Mouse (Mus musculus) neural tube, embryonic 13.5 days (tissue): ENCODE results near the gene Ovca2. TPM values are rescaled to one million over a fixed set of nuclear protein-coding genes. Genes with fewer than 3 reads are reported as not detected.

Experiments used
- ATAC-seq: fragments of 200-750 bp; cut with Nextera tagmentation; 2 replicates; pipeline ENCODE4 v1.8.0; 2017; ENCODE audit warnings: low read depth, mild to moderate bottlenecking, moderate TSS enrichment, moderate library complexity
- H3K27ac ChIP-seq: fragments of 300-500 bp; sonication (generic); replicated peaks from 2 replicates; pipeline ENCODE4 v1.5.1; 2015; ENCODE audit warnings: moderate library complexity, mild to moderate bottlenecking, inconsistent platforms
- H3K27me3 ChIP-seq: fragments of 300-500 bp; sonication (generic); 2 replicates; pipeline ENCODE4 v1.6.1; 2015; ENCODE audit warnings: mild to moderate bottlenecking, inconsistent platforms
- H3K36me3 ChIP-seq: fragments of 300-500 bp; sonication (generic); 2 replicates; pipeline ENCODE4 v1.6.1; 2015; ENCODE audit warnings: mild to moderate bottlenecking, inconsistent platforms
- H3K4me1 ChIP-seq: fragments of 300-500 bp; sonication (generic); replicated peaks from 2 replicates; pipeline ENCODE4 v1.6.1; 2015; ENCODE audit warnings: inconsistent platforms
- H3K4me2 ChIP-seq: fragments of 300-500 bp; sonication (generic); 2 replicates; pipeline ENCODE4 v1.6.1; 2015; ENCODE audit warnings: inconsistent platforms, mild to moderate bottlenecking, moderate library complexity
- H3K4me3 ChIP-seq: fragments of 300-500 bp; sonication (generic); 2 replicates; pipeline ENCODE4 v1.5.1; 2015; ENCODE audit warnings: mild to moderate bottlenecking, inconsistent platforms
- H3K9ac ChIP-seq: fragments of 300-500 bp; sonication (generic); 2 replicates; pipeline ENCODE4 v1.6.1; 2015; ENCODE audit warnings: moderate library complexity, mild to moderate bottlenecking, inconsistent platforms
- H3K9me3 ChIP-seq: fragments of 300-500 bp; sonication (generic); 2 replicates; pipeline ENCODE4 v1.6.1; 2016; ENCODE audit warnings: inconsistent platforms
- WGBS: fragments of 180-500 bp; shearing (Covaris S2); methylation state at CpG from one replicate; pipeline ENCODE4 v1.1.7; 2015; 5-methylcytosine and 5-hydroxymethylcytosine counted together
- polyA plus RNA-seq: library from polyadenylated mRNA; unstranded; fragments of >200 nt; fragmentation: Nextera tagmentation; extraction: Ambion mirVana; gene quantifications from 2 replicates; pipeline ENCODE4 v1.2.1, GENCODE M21; 2015

Ovca2 gene
- polyA plus RNA-seq, 1 experiment from 2014 or later: 18.6 TPM

GRCm38 (mm10) chr11:75167643-75168589 is 10.7 kb downstream of the Ovca2 start:
- Histone ChIP-seq H3K9me3 (no peaks in the 10 kb centered on the region), H3K4me1 (peaks cover 83% of the 10 kb centered on the region), H3K4me2 (peak overlapping the region; percentile 91), H3K9ac (peak overlapping the region; percentile 75), H3K4me3 (peak overlapping the region; percentile 50), H3K27me3 (peaks cover 93% of the 10 kb centered on the region), H3K27ac (peak overlapping the region; percentile 54; the same call in 1 of the 2 replicates), H3K36me3 (peaks cover 12% of the 10 kb centered on the region)
- no peak for ATAC-seq
- WGBS: 2% methylated on average over 60 of the region's 63 CpGs

- H3K27me3 ChIP-seq: peaks cover 92% of the 10 kb centered on the region
- H3K36me3 ChIP-seq: peaks cover 21% of the 10 kb centered on the region
- peaks cover 74% of the 10 kb centered on the region for H3K4me1 ChIP-seq
- WGBS: 2% methylated on average over 66 of the region's 68 CpGs
- peak overlapping the region; percentile 91 for H3K4me2 ChIP-seq
- ATAC-seq: no peak
- H3K9ac ChIP-seq: peak overlapping the region; percentile 75
- peak overlapping the region; percentile 50 for H3K4me3 ChIP-seq
- H3K27ac ChIP-seq: peak overlapping the region; percentile 1; the same call in 1 of the 2 replicates
- no peaks in the 10 kb centered on the region for H3K9me3 ChIP-seq
Observed at GRCm38 (mm10) chr11:75166861-75167642, 11.6 kb downstream of the Ovca2 start.

- WGBS: 7% methylated on average over 54 of the region's 55 CpGs
- Histone ChIP-seq H3K9ac (peak overlapping the region; percentile 75), H3K27ac (peak overlapping the region; percentile 3; the same call in 1 of the 2 replicates), H3K36me3 (peaks cover 28% of the 10 kb centered on the region), H3K4me2 (peak overlapping the region; percentile 91), H3K4me1 (peaks cover 71% of the 10 kb centered on the region), H3K4me3 (peak overlapping the region; percentile 50), H3K9me3 (no peaks in the 10 kb centered on the region), H3K27me3 (peaks cover 84% of the 10 kb centered on the region)
- ATAC-seq: no peak
Observed at GRCm38 (mm10) chr11:75166193-75166842, 12.3 kb downstream of the Ovca2 start.

- Histone ChIP-seq H3K4me1 (peaks cover 66% of the 10 kb centered on the region), H3K9me3 (no peaks in the 10 kb centered on the region), H3K36me3 (peaks cover 35% of the 10 kb centered on the region), H3K4me2 (peak overlapping the region; percentile 91), H3K27me3 (peaks cover 77% of the 10 kb centered on the region), H3K27ac (peak overlapping the region; percentile 3; the same call in 1 of the 2 replicates), H3K4me3 (peak overlapping the region; percentile 50), H3K9ac (peak overlapping the region; percentile 75)
- 5% methylated on average over 54 of the region's 54 CpGs for WGBS
- no peak for ATAC-seq
Observed at GRCm38 (mm10) chr11:75165441-75166192, 13.0 kb downstream of the Ovca2 start.

GRCm38 (mm10) chr11:75164750-75165149 is 13.9 kb downstream of the Ovca2 start:
- no peaks in the 10 kb centered on the region for H3K9me3 ChIP-seq
- H3K4me3 ChIP-seq: peak overlapping the region; percentile 50
- no peak overlapping the region for H3K27ac ChIP-seq
- H3K4me1 ChIP-seq: peaks cover 57% of the 10 kb centered on the region
- H3K27me3 ChIP-seq: peaks cover 76% of the 10 kb centered on the region
- no peak for ATAC-seq
- H3K9ac ChIP-seq: peak overlapping the region; percentile 49
- 11% methylated on average over 15 of the region's 15 CpGs for WGBS
- peak overlapping the region; percentile 91 for H3K4me2 ChIP-seq
- H3K36me3 ChIP-seq: peaks cover 44% of the 10 kb centered on the region

- ATAC-seq: no peak
Observed at GRCm38 (mm10) chr11:75164051-75164450, 14.6 kb downstream of the Ovca2 start.

GRCm38 (mm10) chr11:75163379-75163778 is 15.3 kb downstream of the Ovca2 start:
- 82% methylated on average over 6 of the region's 6 CpGs for WGBS
- peaks cover 43% of the 10 kb centered on the region for H3K4me1 ChIP-seq
- H3K27ac ChIP-seq: no peak overlapping the region
- ATAC-seq: no peak
- H3K27me3 ChIP-seq: peaks cover 62% of the 10 kb centered on the region
- no peak overlapping the region for H3K4me3 ChIP-seq
- H3K4me2 ChIP-seq: no peak overlapping the region
- H3K9ac ChIP-seq: no peak overlapping the region
- no peaks in the 10 kb centered on the region for H3K9me3 ChIP-seq
- H3K36me3 ChIP-seq: peaks cover 55% of the 10 kb centered on the region

More at GRCm38 (mm10) chr11:75164051-75164450, 14.6 kb downstream of the Ovca2 start:
- Histone ChIP-seq H3K4me3 (no peak overlapping the region), H3K9me3 (no peaks in the 10 kb centered on the region), H3K4me2 (no peak overlapping the region), H3K4me1 (peaks cover 50% of the 10 kb centered on the region), H3K27ac (no peak overlapping the region), H3K27me3 (peaks cover 69% of the 10 kb centered on the region), H3K9ac (0 out of 2 replicates have a peak overlapping the region, but pooled peaks have one; percentile 49), H3K36me3 (peaks cover 51% of the 10 kb centered on the region)
- WGBS: 71% methylated on average over 2 of the region's 2 CpGs

GRCm38 (mm10) chr11:75162591-75163080 is 16.0 kb downstream of the Ovca2 start:
- WGBS: 92% methylated on average over 12 of the region's 12 CpGs
- Histone ChIP-seq H3K9me3 (no peaks in the 10 kb centered on the region), H3K27me3 (peaks cover 55% of the 10 kb centered on the region), H3K27ac (no peak overlapping the region), H3K36me3 (peaks cover 55% of the 10 kb centered on the region), H3K4me2 (no peak overlapping the region), H3K4me3 (no peak overlapping the region), H3K9ac (no peak overlapping the region), H3K4me1 (peaks cover 37% of the 10 kb centered on the region)
- ATAC-seq: no peak

GRCm38 (mm10) chr11:75161417-75162008 is 17.1 kb downstream of the Ovca2 start:
- H3K9ac ChIP-seq: no peak overlapping the region

GRCm38 (mm10) chr11:75160954-75161353 is 17.7 kb downstream of the Ovca2 start:
- peaks cover 66% of the 10 kb centered on the region for H3K36me3 ChIP-seq
- H3K27me3 ChIP-seq: peaks cover 38% of the 10 kb centered on the region
- 86% methylated on average over 7 of the region's 7 CpGs for WGBS
- H3K9me3 ChIP-seq: no peaks in the 10 kb centered on the region
- no peak overlapping the region; the same call in 1 of the 2 replicates for H3K27ac ChIP-seq
- H3K4me1 ChIP-seq: peaks cover 37% of the 10 kb centered on the region
- no peak overlapping the region for H3K4me3 ChIP-seq
- H3K9ac ChIP-seq: no peak overlapping the region
- H3K4me2 ChIP-seq: no peak overlapping the region
- no peak for ATAC-seq

More at GRCm38 (mm10) chr11:75161417-75162008, 17.1 kb downstream of the Ovca2 start:
- Histone ChIP-seq H3K4me1 (peaks cover 37% of the 10 kb centered on the region), H3K36me3 (peaks cover 65% of the 10 kb centered on the region), H3K4me2 (no peak overlapping the region), H3K4me3 (no peak overlapping the region), H3K27me3 (peaks cover 43% of the 10 kb centered on the region), H3K9me3 (no peaks in the 10 kb centered on the region), H3K27ac (0 out of 2 replicates have a peak overlapping the region, but pooled peaks have one; percentile 5)
- 76% methylated on average over 4 of the region's 4 CpGs for WGBS
- no peak for ATAC-seq
